Mouse (Mus musculus): Measurements from ENCODE around the gene Mcu. TPM values are rescaled to one million over a fixed set of nuclear protein-coding genes. Genes with fewer than 3 reads are reported as not detected.

The Mcu gene
- polyA plus RNA-seq, 1 experiment: 15.7 TPM

GRCm38 (mm10) chr10:59514739-59515464 is 101.6 kb downstream of the Mcu start:
- H3K27ac ChIP-seq (replicated peaks; ENCODE audit: low read depth, low read length): no peak overlapping the region
- peaks cover 2% of the 10 kb centered on the region; the same call in 1 of the 2 replicates for H3K4me1 ChIP-seq (ENCODE audit: control insufficient read depth, insufficient read depth, insufficient read length, low read length)
- H3K4me3 ChIP-seq (ENCODE audit: insufficient read depth, low read depth, low read length): no peak overlapping the region

GRCm38 (mm10) chr10:59512173-59512572 is 104.3 kb downstream of the Mcu start:
- H3K4me3 ChIP-seq (ENCODE audit: insufficient read depth, low read depth, low read length): no peak overlapping the region
- H3K27ac ChIP-seq (replicated peaks; ENCODE audit: low read depth, low read length): no peak overlapping the region
- H3K4me1 ChIP-seq (ENCODE audit: control insufficient read depth, insufficient read depth, insufficient read length, low read length): peaks cover 5% of the 10 kb centered on the region; the same call in 1 of the 2 replicates

- H3K4me3 ChIP-seq (ENCODE audit: insufficient read depth, low read depth, low read length): no peak overlapping the region
- no peak overlapping the region for H3K27ac ChIP-seq (replicated peaks; ENCODE audit: low read depth, low read length)
- peaks cover 5% of the 10 kb centered on the region; the same call in 1 of the 2 replicates for H3K4me1 ChIP-seq (ENCODE audit: control insufficient read depth, insufficient read depth, insufficient read length, low read length)
Measured at GRCm38 (mm10) chr10:59511427-59511963, 105.0 kb downstream of the Mcu start.

DNA sequence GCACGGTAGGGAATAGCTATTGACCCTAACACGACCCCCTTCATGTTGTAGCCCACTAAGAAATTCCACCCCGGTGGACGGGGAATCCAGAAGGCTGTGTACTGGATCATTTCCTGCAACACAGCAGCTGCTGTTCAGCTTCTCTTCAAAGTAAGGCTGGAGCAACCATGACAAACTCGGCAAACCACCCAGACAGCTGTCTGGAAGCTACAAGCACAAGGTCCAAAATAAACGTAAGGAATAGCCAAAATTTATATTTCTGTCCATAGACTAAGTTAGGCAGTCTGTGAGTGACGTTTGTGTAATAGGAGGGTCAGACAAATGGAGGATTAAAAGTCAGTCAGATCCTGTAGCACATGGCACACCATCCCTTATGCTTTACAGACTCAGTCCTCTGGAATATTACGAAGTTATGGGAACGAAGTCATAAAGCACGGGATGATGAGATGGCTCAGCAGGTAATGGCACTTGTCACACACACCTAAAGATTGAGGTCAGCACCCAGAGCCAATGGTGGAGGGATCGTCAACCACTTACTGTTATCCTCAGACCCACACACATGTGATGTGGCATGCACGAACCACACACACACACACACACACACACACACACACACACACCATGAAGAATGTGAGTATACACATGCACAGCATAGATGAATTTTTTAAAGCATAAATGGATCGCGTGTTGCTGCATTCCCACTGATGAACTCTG is 105.6 kb downstream of the Mcu start:
- Histone ChIP-seq H3K4me3 (ENCODE audit: insufficient read depth, low read depth, low read length) (no peak overlapping the region), H3K27ac (replicated peaks; ENCODE audit: low read depth, low read length) (no peak overlapping the region), H3K4me1 (ENCODE audit: control insufficient read depth, insufficient read depth, insufficient read length, low read length) (peaks cover 5% of the 10 kb centered on the region; the same call in 1 of the 2 replicates)

DNA sequence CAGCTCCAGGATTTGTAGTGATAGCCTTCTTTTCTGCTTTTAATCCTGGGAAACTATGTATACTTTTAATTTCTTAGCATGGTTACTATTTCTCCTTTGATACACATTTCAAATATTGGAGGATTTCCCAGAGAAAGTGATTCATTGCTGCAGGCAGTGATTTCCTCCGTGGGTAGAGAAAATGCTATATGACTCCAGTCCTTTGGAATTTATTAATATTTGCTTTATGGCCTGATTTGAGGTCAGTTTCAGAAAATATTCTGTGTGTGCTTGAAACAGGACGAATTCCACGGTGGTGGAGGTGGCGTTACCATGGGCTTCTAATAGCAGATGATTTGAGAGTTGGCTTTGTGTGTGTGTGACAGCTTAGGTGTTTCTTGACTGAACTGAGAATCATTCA is 107.3 kb downstream of the Mcu start:
- Histone ChIP-seq H3K4me3 (ENCODE audit: insufficient read depth, low read depth, low read length) (no peak overlapping the region), H3K4me1 (ENCODE audit: control insufficient read depth, insufficient read depth, insufficient read length, low read length) (peaks cover 5% of the 10 kb centered on the region; the same call in 1 of the 2 replicates), H3K27ac (replicated peaks; ENCODE audit: low read depth, low read length) (no peak overlapping the region)

- Histone ChIP-seq H3K4me3 (ENCODE audit: insufficient read depth, low read depth, low read length) (no peak overlapping the region), H3K4me1 (ENCODE audit: control insufficient read depth, insufficient read depth, insufficient read length, low read length) (peaks cover 7% of the 10 kb centered on the region; the same call in 1 of the 2 replicates), H3K27ac (replicated peaks; ENCODE audit: low read depth, low read length) (no peak overlapping the region)
Measured at GRCm38 (mm10) chr10:59506711-59507110, 109.8 kb downstream of the Mcu start.

DNA sequence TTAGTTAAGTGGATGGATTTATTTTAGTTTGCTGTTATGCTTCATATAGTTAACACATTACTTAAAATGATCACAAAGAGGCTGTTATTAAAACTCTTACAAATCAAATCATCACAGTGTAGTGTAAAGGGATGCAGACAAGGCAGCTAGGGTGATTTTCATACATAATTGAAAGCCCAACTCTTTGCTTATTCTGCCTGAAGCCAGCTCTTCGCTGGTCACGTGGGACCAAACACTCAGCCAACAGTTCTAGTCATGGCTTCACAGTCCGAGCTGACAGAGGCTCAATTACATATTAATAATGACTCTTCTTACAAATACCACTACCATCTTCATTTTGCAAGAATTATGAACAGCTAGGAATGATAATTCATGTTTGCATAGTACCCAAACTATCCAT is 112.2 kb downstream of the Mcu start:
- H3K4me3 ChIP-seq (ENCODE audit: insufficient read depth, low read depth, low read length): no peak overlapping the region

DNA sequence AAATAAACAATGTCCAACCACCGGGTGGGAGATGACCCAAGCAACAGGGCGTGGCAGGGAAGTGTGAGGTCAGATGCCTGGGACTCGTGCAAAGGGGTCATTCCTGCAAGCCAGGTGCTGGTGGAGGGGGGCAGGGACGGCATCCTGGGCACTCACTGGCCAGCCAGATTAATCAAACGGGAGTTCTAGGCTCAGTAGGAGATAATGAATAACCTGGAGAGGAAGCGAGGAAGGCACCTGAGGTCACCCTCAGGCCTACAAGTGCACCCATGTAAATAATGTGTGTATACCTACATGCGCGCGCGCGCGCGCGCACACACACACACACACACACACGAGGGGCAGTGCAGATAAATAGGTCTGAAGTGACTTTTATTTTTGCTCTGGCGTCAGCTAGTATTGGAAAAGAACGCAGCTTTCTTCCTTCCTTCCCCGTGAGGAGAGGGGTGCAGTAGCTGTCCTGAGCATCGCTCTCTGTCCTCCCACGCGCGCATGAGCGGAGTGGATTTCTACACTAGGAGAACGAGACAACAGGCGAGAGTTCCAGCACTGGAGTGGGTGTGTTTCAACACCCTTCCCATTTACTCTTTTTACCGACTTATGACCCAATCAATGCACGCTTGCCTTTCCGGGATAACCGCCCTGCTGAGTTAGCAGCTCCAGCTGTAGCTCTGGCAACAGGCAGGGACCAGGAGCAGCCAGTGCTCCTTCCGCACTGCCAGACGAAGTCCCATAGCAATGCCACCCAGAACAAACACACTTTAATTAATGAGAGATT is 112.9 kb downstream of the Mcu start:
- Histone ChIP-seq H3K4me3 (ENCODE audit: insufficient read depth, low read depth, low read length) (peak overlapping the region; percentile 32), H3K27ac (replicated peaks; ENCODE audit: low read depth, low read length) (no peak overlapping the region), H3K4me1 (ENCODE audit: control insufficient read depth, insufficient read depth, insufficient read length, low read length) (peaks cover 4% of the 10 kb centered on the region; the same call in 1 of the 2 replicates)

More for the DNA sequence above, 112.2 kb downstream of the Mcu start:
- Histone ChIP-seq H3K27ac (replicated peaks; ENCODE audit: low read depth, low read length) (no peak overlapping the region), H3K4me1 (ENCODE audit: control insufficient read depth, insufficient read depth, insufficient read length, low read length) (peaks cover 5% of the 10 kb centered on the region; the same call in 1 of the 2 replicates)

- H3K4me3 ChIP-seq (ENCODE audit: insufficient read depth, low read depth, low read length): no peak overlapping the region
- H3K4me1 ChIP-seq (ENCODE audit: control insufficient read depth, insufficient read depth, insufficient read length, low read length): peaks cover 4% of the 10 kb centered on the region; the same call in 1 of the 2 replicates
- no peak overlapping the region for H3K27ac ChIP-seq (replicated peaks; ENCODE audit: low read depth, low read length)
Measured at GRCm38 (mm10) chr10:59502381-59502780, 114.1 kb downstream of the Mcu start.

GRCm38 (mm10) chr10:59501761-59502160 is 114.7 kb downstream of the Mcu start:
- H3K4me3 ChIP-seq (ENCODE audit: insufficient read depth, low read depth, low read length): no peak overlapping the region
- no peak overlapping the region for H3K27ac ChIP-seq (replicated peaks; ENCODE audit: low read depth, low read length)
- peaks cover 4% of the 10 kb centered on the region; the same call in 1 of the 2 replicates for H3K4me1 ChIP-seq (ENCODE audit: control insufficient read depth, insufficient read depth, insufficient read length, low read length)

DNA sequence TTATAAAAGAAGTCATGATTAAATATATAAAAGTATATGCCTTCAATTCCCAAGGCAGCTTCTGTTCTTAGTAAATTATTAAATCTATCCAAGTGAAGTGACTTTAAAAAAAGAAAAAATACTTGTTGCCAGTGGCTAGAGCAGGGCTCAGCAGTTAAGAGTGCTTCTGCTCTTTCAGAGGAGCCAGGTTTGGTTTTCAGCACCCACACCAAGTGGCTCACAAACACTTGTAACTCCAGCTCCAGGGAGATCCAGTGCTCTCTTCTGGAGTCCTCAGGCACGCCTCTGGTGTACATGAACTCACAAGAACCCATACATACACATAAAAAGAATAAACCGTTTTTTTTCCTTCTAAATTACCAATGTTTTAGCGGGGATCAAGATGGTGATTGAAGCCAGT is 116.3 kb downstream of the Mcu start:
- Histone ChIP-seq H3K4me3 (ENCODE audit: insufficient read depth, low read depth, low read length) (no peak overlapping the region), H3K27ac (replicated peaks; ENCODE audit: low read depth, low read length) (no peak overlapping the region), H3K4me1 (ENCODE audit: control insufficient read depth, insufficient read depth, insufficient read length, low read length) (peaks cover 4% of the 10 kb centered on the region; the same call in 1 of the 2 replicates)

GRCm38 (mm10) chr10:59497019-59497418 is 119.5 kb downstream of the Mcu start:
- H3K4me3 ChIP-seq (ENCODE audit: insufficient read depth, low read depth, low read length): no peak overlapping the region
- no peak overlapping the region for H3K27ac ChIP-seq (replicated peaks; ENCODE audit: low read depth, low read length)
- no peaks in the 10 kb centered on the region for H3K4me1 ChIP-seq (ENCODE audit: control insufficient read depth, insufficient read depth, insufficient read length, low read length)

DNA sequence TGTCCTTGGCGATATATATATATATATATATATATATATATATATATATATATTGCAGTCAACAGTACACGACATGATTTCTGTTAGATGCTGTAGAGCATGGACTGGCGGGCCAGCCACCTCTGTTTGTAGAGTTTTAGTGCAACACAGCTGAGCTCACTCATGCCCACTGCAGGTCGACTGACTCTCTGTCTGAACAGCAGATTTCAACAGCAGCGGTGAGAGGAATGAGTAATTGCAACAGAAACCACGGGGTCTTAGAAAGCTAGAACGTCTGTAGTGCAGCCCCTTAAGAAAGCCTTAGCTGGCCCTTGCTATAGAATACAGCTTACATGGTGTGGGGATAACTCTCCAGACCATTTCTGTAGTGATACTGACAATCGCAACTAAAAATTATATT is 121.6 kb downstream of the Mcu start:
- Histone ChIP-seq H3K27ac (replicated peaks; ENCODE audit: low read depth, low read length) (no peak overlapping the region), H3K4me3 (ENCODE audit: insufficient read depth, low read depth, low read length) (no peak overlapping the region), H3K4me1 (ENCODE audit: control insufficient read depth, insufficient read depth, insufficient read length, low read length) (no peaks in the 10 kb centered on the region)

- H3K27ac ChIP-seq (replicated peaks; ENCODE audit: low read depth, low read length): no peak overlapping the region
- no peaks in the 10 kb centered on the region for H3K4me1 ChIP-seq (ENCODE audit: control insufficient read depth, insufficient read depth, insufficient read length, low read length)
- H3K4me3 ChIP-seq (ENCODE audit: insufficient read depth, low read depth, low read length): no peak overlapping the region
Measured at GRCm38 (mm10) chr10:59494044-59494443, 122.4 kb downstream of the Mcu start.

- Histone ChIP-seq H3K4me3 (ENCODE audit: insufficient read depth, low read depth, low read length) (no peak overlapping the region), H3K27ac (replicated peaks; ENCODE audit: low read depth, low read length) (no peak overlapping the region), H3K4me1 (ENCODE audit: control insufficient read depth, insufficient read depth, insufficient read length, low read length) (no peaks in the 10 kb centered on the region)
Measured at GRCm38 (mm10) chr10:59490920-59491319, 125.6 kb downstream of the Mcu start.

All from brown adipose tissue, adult 24 weeks (tissue).